Mouse (Mus musculus) liver, postnatal 0 days (tissue): ENCODE data around the gene Rnf222.

Source experiments
- CTCF ChIP-seq: sonication (generic); IDR thresholded peaks from 2 replicates; pipeline ENCODE4 v1.5.1; 2016; ENCODE audit warnings: antibody characterized with exemption, low read depth
- EP300 ChIP-seq: IDR thresholded peaks from 2 replicates; pipeline ENCODE4 v1.6.1; 2016; ENCODE audit warnings: antibody characterized with exemption, low read depth, mild to moderate bottlenecking

- TF ChIP-seq CTCF (no peak), EP300 (no peak)
These were observed 36.5 kb upstream of the Rnf222 start for GRCm38 (mm10) chr11:68851644-68852485.
